Mouse (Mus musculus): Measurements from ENCODE around the gene Comt.

DNA sequence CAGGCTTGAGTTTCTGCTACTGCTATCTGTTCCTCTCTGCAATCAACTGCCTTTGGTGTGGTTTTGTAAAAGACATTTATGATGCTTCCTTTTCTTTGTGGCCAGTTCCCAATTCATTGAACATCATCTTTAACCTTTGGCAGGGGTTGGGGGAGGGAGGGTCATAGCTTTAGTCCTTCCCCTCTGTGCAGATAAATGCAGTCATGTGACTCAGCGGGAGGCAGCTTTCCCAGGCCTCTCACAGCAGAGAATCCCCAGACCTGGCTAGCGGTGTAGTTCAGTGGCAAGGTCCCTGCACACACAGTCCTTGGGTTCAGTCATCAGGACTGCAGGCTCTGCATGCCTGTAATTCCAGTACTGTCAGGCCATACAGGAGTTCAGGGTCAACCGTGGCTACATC, 49.4 kb downstream of the Comt start:
- no peak for TF ChIP-seq CTCF (IDR thresholded peaks at IDR 0.05; ENCODE audit: low read depth)
- no peak for TF ChIP-seq EP300 (IDR thresholded peaks at IDR 0.05; ENCODE audit: low read depth)

Measured in liver, embryonic 14.5 days (tissue).